Mouse (Mus musculus) liver, postnatal 0 days (tissue): ENCODE measurements around the gene Tcaf2.

Experiments used
- CTCF ChIP-seq: sonication (generic); IDR thresholded peaks from 2 replicates; pipeline ENCODE4 v1.5.1; 2016; ENCODE audit warnings: antibody characterized with exemption, low read depth
- EP300 ChIP-seq: IDR thresholded peaks from 2 replicates; pipeline ENCODE4 v1.6.1; 2016; ENCODE audit warnings: antibody characterized with exemption, low read depth, mild to moderate bottlenecking

DNA sequence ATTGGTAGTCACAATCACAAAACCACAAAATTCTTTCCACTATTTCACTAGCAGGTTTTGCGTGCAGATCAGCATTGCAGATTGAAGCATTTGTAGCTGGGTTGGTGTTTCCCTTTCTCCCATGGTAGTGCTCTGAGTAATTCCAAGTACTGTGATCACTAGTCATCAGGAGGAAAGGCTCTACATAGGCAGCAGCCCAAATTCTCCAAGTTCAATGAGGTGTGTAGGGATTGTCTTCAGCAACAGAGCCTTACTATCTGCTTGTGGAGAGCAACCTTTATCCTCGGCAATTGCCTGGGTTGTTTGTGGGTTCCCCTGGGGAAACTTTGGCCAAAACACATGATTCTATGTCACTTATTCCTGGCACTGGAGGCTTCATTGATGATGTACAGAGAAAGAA, 28.1 kb downstream of the Tcaf2 start:
- TF ChIP-seq CTCF (no peak), EP300 (no peak)
